Mouse (Mus musculus) G1E (cell line): ENCODE data around the gene Entpd5.

Experiments
- CTCF ChIP-seq: IDR thresholded peaks from 2 replicates; pipeline ENCODE4 v1.5.1; 2012; ENCODE audit warnings: low read depth, low read length, inconsistent platforms, mixed read lengths
- GATA1 ChIP-seq: IDR thresholded peaks from 2 replicates; pipeline ENCODE4 v1.6.1; 2012; ENCODE audit warnings: borderline replicate concordance, low read length, inconsistent platforms, mixed read lengths

DNA sequence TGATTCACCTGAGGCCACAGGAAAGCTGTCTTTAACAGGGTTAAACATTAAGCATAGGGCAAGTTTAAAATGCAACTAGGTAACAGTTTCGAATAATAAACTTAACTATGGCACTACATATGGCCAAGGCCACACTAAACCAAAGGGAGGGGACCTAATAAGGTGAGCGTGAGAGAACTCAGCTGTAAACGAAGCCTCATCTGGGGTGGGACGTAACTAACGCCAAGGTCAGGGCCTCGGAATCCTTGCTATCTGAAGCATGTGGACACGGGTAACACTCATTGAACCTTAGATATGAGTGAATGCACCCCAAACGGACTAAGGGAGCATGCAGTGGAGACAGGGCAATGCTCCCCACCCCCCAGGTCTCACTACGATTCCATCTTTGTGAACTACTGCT lies 5.9 kb downstream of the Entpd5 start:
- TF ChIP-seq GATA1: no peak
- no peak for TF ChIP-seq CTCF
